Mouse (Mus musculus) adrenal gland, adult 8-10 months (tissue): ENCODE measurements around the gene Tcirg1. TPM values are rescaled to one million over a fixed set of nuclear protein-coding genes. Genes with fewer than 3 reads are reported as not detected.
A peak's percentile ranks its signal among the peaks of the same experiment; 100 is the strongest.

Source experiments
- DNase-seq: peaks from one replicate; pipeline ENCODE4 v3.0.0; 2022
- total RNA-seq, 4 experiments: library from RNA; stranded (reverse); gene quantifications; 2 replicates each; pipeline ENCODE4 v1.2.4; 2022

Gene Tcirg1
- total RNA-seq, 4 experiments from 2014 or later = 55.6 to 133 (median 95.0) TPM

DNA sequence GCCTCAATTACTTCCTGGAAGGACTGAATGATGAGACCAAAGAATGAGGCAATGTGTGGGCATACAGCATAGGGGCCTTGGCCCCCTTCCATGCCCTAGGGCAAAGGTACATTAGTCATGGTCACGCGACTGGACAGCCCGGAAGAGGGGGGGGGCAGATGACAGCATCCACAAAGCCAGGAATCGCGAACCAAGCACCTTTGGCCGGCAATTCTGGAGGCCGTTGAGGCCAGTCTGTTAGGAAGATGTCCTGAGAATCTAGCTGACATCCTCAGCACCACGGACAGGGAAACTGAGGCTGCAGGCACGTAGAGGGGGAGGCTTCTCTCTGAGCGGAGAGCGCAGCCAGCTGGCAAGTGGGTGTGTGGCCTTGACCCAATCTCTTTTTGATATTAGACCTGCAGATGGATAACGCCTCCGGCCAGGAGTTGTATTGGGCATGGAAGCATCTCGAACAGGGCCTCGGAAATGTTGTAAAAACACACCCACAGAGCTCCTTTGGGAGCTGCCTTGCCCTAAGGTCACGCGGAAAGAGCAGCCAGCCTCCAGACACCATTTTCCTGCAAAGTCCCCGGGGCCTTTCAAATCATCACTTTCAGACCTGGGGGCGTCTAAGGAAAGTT lies 56.0 kb downstream of the Tcirg1 start:
- peak; percentile 78 for DNase-seq

DNA sequence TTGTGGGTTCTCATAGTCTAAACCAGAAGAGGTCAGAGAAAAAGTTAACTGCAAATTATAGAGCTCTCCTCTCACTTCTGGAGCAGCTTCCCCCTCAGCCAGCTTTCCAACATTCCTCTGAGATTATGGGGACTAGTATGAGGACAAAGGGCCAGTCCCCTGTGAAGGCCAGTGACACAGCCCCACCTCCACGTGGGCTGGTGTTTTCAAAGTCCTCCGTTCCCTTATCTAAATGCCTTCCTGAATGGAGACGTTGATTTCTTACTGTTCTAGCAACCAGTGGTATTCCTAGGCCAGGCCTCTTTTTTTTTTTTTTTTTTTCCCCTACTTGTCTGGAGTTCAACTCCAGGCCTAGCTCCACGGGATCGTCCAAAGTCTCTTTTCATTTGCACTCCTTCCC lies 56.9 kb downstream of the Tcirg1 start:
- DNase-seq = peak; percentile 59

DNA sequence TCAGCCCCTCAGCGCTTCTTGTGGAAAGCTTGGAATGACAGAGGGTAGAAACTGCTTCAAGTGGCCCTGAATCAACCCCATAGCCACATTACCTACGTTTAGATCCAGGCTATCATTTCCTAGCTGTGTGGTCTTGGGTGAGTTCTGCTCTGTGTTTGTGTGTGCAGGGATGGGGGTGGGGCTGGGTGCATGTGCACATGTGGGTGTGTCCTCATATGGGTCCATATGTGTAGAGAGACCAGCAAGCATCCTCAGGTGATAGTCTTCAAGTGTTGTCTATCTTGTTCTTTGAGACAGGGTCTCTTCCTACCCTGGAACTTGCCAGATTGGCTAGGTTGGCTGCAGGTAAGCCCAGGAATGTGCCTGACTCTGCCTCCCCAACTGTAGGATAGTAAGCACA lies 57.7 kb downstream of the Tcirg1 start:
- no peak for DNase-seq

DNA sequence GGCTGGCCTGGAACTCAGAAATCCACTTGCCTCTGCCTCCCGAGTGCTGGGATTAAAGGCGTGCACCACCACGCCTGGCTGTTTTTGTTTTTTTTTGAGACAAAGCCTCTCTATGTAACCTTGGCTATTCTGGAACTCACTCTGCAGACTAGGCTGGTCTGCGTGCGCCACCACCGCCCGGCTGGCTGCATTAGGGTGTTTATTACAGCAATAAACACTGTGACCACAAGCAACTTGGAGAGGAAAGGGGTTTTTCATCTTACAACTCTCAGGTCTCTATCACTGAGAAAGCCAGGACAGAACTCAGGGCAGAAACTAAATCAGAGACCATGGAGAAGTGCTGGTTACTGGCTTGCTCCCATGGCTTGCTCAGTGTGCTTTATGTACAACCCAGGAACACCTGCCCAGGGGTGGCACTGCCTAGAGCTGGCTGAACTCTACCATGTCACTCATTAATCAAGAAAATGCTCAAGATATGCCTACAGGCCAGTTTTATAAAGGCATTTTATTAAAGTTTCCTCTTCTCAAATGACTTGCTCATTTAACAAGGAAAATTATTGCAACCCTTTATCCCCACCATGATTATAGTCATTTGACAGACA lies 58.6 kb downstream of the Tcirg1 start:
- DNase-seq = no peak

DNA sequence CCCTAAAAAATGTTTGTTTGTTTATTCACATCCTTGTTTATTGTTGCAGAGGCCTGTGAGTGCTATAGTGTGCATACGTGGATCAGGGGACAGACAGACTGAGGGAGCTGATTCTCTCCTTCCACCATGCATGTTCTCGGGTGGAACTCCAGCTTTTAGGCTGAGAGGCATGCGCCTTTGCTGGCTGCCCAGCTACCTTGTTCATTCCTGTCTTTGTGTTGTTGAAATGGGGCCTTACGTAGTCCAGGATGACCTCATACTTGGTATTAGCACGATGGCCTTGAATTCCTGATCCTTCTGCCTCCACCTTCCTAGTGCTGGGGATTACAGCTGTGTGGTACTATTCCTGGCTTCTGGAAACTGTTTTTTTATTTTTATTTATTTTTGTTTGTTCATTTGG lies 59.2 kb downstream of the Tcirg1 start:
- no peak for DNase-seq

DNA sequence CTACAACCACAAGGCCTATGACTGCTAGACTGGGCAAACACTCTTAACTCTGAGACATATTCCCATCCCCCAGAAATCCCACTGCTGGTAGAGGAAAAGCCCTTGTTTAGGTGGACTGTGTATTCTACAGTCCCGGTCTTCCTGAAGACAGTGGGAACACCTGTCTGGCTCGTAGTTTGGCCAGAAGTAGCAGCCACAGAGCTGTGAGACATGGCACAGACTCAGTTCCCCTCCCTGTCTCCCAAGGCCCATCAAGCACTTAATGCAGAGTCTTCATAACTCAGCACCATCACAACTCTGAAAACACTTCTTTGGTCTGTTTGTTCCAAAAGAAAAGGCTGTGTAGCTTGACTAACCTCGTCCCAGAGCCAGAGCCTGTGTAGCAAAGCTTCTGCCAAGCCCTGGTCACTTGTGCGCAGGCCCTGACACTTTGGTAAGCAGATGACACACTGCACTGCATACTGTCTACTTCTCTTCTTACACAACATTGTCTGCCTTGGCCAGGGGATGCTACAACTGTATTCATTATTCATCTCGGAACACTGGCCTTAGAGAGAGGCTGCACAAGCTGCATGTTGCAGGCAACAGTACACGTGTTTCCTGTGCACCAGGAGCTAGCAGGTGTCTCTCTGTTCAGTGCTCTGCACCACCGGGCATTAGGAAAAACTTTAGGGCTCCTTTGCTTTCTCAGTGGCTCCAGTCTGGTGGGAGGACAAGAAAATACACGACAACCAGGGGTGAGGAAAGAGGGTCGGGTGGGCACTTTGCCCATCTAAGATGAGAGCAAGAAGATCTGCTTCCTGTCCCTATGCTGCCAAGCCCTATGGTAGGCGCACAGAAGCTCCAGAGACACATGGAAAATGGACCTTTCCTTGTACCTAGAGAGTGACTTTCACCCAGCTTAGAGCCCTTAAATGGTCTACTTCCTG lies 60.0 kb downstream of the Tcirg1 start:
- peak; percentile 68 for DNase-seq

Other genes starting within 250 kb of the Tcirg1 start
- 100 to 1,000 TPM in 3 of 4 experiments, 10 to 100 TPM in 1; 99.3 to 161 (median 120) TPM for gene Lrp5, start 220.6 kb downstream of the Tcirg1 start, total RNA-seq
- gene 1810055G02Rik, start 198.8 kb downstream of the Tcirg1 start, total RNA-seq = 10 to 100 TPM; 29.1 to 42.7 (median 32.1) TPM
- gene Kmt5b, start 139.7 kb downstream of the Tcirg1 start, total RNA-seq = 10 to 100 TPM; 46.7 to 80.0 (median 62.7) TPM
- 100 to 1,000 TPM in 1 of 4 experiments, 10 to 100 TPM in 3; 69.8 to 329 (median 93.5) TPM for gene Chka, start 55.4 kb downstream of the Tcirg1 start, total RNA-seq
- 100 to 1,000 TPM; 241 to 358 (median 291) TPM for gene Ndufs8, start 5.6 kb upstream of the Tcirg1 start, total RNA-seq
- gene Aldh3b1, start 22.7 kb upstream of the Tcirg1 start, total RNA-seq = 100 to 1,000 TPM in 2 of 4 experiments, 10 to 100 TPM in 2; 35.5 to 262 (median 145) TPM
- 10 to 100 TPM; 69.4 to 85.5 (median 71.5) TPM for gene Unc93b1, start 28.1 kb upstream of the Tcirg1 start, total RNA-seq
- 1 to 10 TPM in 2 of 4 experiments, under 1 TPM in 2; 0.11 to 1.5 (median 0.88) TPM for gene Aldh3b3, start 51.5 kb upstream of the Tcirg1 start, total RNA-seq
- gene Aldh3b2, start 65.2 kb upstream of the Tcirg1 start, total RNA-seq = 10 to 100 TPM in 2 of 4 experiments, 1 to 10 TPM in 2; 4.5 to 15.8 (median 9.7) TPM
- 10 to 100 TPM; 17.9 to 37.7 (median 23.4) TPM for gene Acy3, start 79.4 kb upstream of the Tcirg1 start, total RNA-seq
- not detected for gene Tbx10, start 85.6 kb upstream of the Tcirg1 start, total RNA-seq
- gene Nudt8, start 93.4 kb upstream of the Tcirg1 start, total RNA-seq = 10 to 100 TPM; 22.8 to 27.3 (median 24.7) TPM
- 1 to 10 TPM in 3 of 4 experiments, under 1 TPM in 1; 0.61 to 1.7 (median 1.3) TPM for gene Gm49405, start 93.5 kb upstream of the Tcirg1 start, total RNA-seq
- gene Doc2g, start 96.2 kb upstream of the Tcirg1 start, total RNA-seq = 1 to 10 TPM; 1.5 to 2.5 (median 1.7) TPM
- 100 to 1,000 TPM; 235 to 340 (median 280) TPM for gene Ndufv1, start 105.7 kb upstream of the Tcirg1 start, total RNA-seq
- gene Gstp1, start 130.9 kb upstream of the Tcirg1 start, total RNA-seq = 100 to 1,000 TPM; 366 to 409 (median 394) TPM
- gene Gstp2, start 138.9 kb upstream of the Tcirg1 start, total RNA-seq = 10 to 100 TPM; 45.4 to 79.1 (median 67.8) TPM
- 1 to 10 TPM in 1 of 4 experiments, under 1 TPM in 3; 0.56 to 1.1 (median 0.77) TPM for gene Gstp3, start 152.4 kb upstream of the Tcirg1 start, total RNA-seq
- not detected for gene Cabp2, start 174.4 kb upstream of the Tcirg1 start, total RNA-seq
- gene Cdk2ap2, start 190.0 kb upstream of the Tcirg1 start, total RNA-seq = 100 to 1,000 TPM; 100 to 146 (median 129) TPM
- 100 to 1,000 TPM in 1 of 4 experiments, 10 to 100 TPM in 3; 57.1 to 119 (median 84.1) TPM for gene Pitpnm1, start 192.9 kb upstream of the Tcirg1 start, total RNA-seq
- gene Aip, start 218.7 kb upstream of the Tcirg1 start, total RNA-seq = 100 to 1,000 TPM; 129 to 143 (median 134) TPM
- gene Gpr152, start 232.7 kb upstream of the Tcirg1 start, total RNA-seq = under 1 TPM in 2 of 4 experiments, not detected in 2; 0.06 to 0.08 TPM
- under 1 TPM; 0.23 to 0.59 (median 0.39) TPM for gene Cabp4, start 236.9 kb upstream of the Tcirg1 start, total RNA-seq
- 100 to 1,000 TPM; 174 to 210 (median 184) TPM for gene Coro1b, start 241.5 kb upstream of the Tcirg1 start, total RNA-seq
- gene Ptprcap, start 246.5 kb upstream of the Tcirg1 start, total RNA-seq = 1 to 10 TPM; 2.2 to 4.4 (median 3.4) TPM